Mouse (Mus musculus): ENCODE measurements around the gene Atf1.

The Atf1 gene

GRCm38 (mm10) chr15:100304019-100304991, 76.7 kb downstream of the Atf1 start, which contains the start of gene Mettl7a1:
Mettl7a1 (plus strand) TSS chr15:100304140.
- peak; percentile 94 for DNase-seq (ENCODE audit: low read depth, low spot score)

DNA sequence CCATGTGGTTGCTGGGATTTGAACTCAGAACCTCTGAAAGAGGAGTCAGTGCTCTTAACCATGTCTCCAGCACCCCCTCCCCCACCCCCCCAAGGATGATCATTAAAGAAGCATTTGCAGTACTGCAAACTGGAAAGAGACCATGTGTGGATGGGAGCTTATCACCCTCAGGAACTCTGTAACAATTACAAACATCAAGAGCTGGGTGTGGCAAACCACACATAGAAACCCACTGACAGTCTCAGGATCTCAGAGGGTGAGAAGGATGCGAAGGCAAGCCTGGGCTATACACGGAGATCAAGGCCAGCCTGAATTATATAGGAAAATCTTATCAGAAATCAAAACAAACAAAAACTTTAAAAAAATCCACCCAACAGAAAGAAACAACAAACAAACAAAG, 78.6 kb downstream of the Atf1 start:
- no peak for DNase-seq (ENCODE audit: low read depth, low spot score)

GRCm38 (mm10) chr15:100307438-100308096, 79.9 kb downstream of the Atf1 start:
- DNase-seq (ENCODE audit: low read depth, low spot score): peak; percentile 75
